Mouse (Mus musculus): ENCODE data around the gene Nr1h5.

- TF ChIP-seq CTCF (IDR thresholded peaks at IDR 0.05; ENCODE audit: borderline replicate concordance, extremely low read depth, insufficient read depth, insufficient read length) (no peak), POLR2A (IDR thresholded peaks at IDR 0.05; ENCODE audit: borderline replicate concordance, extremely low read depth, insufficient read depth, insufficient read length, poor library complexity, severe bottlenecking) (no peak)
Measured at GRCm38 (mm10) chr3:102954476-102954875, 9.5 kb downstream of the Nr1h5 start.

All from brain, embryonic 14.5 days (tissue).